Mouse (Mus musculus): ENCODE measurements around the gene Zscan18. TPM values are rescaled to one million over a fixed set of nuclear protein-coding genes. Genes with fewer than 3 reads are reported as not detected.
"Not testable (repeated sequence)": the region's sequence is repeated elsewhere in the genome, so short reads cannot be mapped to it uniquely, and the experiment has no call there.

The Zscan18 gene
- total and polyA plus RNA-seq, 2 experiments from 2014 or later = 2.6 to 6.3 TPM

DNA sequence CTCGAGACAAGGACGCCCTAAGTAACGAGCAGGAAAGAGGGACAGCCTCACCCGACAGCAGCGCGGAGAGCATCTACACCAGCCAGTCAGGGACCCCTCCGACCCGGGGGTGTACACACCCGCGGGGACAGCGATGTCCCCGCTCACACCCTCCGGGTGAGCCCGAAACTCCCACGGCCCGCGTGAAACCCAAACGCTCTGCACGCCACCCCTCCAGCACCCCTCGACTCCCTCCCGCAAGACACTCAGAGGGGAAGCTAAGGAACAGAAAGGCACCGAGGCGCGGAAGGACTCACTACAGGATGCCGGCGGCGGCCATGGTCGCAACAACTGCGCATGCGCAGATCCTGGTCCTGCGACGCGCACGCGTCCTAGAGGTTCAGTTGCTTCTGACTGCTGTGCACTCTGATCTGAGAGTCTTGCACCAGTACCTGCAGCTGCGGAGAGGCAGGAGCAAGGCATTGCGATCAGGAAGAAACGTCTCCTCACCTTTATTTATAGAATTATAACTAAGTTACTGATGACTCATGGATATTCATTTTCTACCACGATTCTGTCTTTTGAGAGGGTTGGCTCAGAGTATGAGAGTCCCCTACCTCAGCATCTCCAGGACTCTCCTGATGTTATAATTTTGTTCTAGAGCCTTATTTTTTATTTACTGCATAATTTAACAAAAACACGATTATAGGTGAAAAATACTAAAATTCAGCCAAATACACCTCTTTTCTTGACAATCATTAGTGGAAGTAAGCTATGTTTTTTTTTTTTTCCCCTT is 15.3 kb upstream of the Zscan18 start, which contains the start of gene Zfp329:
TSS of gene Zfp329 (minus strand) at position 338 of the 775 bp plus-strand sequence.
- TF ChIP-seq EP300 (IDR thresholded peaks at IDR 0.05; ENCODE audit: low read depth) = no peak
- TF ChIP-seq CTCF (IDR thresholded peaks at IDR 0.05; ENCODE audit: low read depth) = no peak

DNA sequence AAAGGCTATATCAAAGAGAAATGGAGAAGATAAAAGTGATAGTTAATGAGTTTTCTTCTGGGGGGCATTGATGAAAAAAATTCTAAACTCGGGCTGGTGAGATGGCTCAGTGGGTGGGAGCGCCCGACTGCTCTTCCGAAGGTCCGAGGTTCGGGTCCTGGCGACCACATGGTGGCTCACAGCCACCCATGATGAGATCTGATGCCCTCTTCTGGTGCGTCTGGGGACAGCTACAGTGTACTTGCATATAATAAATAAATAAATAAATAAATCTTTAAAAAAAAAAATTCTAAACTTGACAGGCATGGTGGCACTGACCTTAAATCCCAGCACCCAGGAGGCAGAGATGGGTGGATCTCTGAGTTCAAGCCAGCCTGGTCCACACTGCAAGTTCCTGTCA is 12.1 kb upstream of the Zscan18 start:
- H3K4me3 ChIP-seq (ENCODE audit: low read depth, low read length) = no peak overlapping the region
- TF ChIP-seq CTCF (IDR thresholded peaks at IDR 0.05; ENCODE audit: low read depth) = no peak
- no peak for TF ChIP-seq EP300 (IDR thresholded peaks at IDR 0.05; ENCODE audit: low read depth)
- ATAC-seq (ENCODE audit: insufficient read depth, low read depth) = no peak
- no peak overlapping the region for H3K27ac ChIP-seq (ENCODE audit: low read depth)
- no peak overlapping the region for H3K9ac ChIP-seq (replicated peaks; ENCODE audit: low read depth, low read length)
- WGBS = 99% methylated on average over 8 of the region's 8 CpGs
- H3K9me3 ChIP-seq (replicated peaks; ENCODE audit: control insufficient read depth, low read length) = peaks cover 29% of the 10 kb centered on the region
- H3K36me3 ChIP-seq (replicated peaks; ENCODE audit: control insufficient read depth, insufficient read depth, low read length) = peaks cover 37% of the 10 kb centered on the region
- no peak for DNase-seq (ENCODE audit: low spot score)
- no peaks in the 10 kb centered on the region for H3K27me3 ChIP-seq (ENCODE audit: control insufficient read depth, insufficient read depth, low read length)
- H3K4me1 ChIP-seq (ENCODE audit: control insufficient read depth, insufficient read depth) = peaks cover 8% of the 10 kb centered on the region
- H3K4me2 ChIP-seq (ENCODE audit: low read depth, low read length) = no peak overlapping the region

More for the DNA sequence above, 15.3 kb upstream of the Zscan18 start, which contains the start of gene Zfp329:
- H3K4me3 ChIP-seq (ENCODE audit: low read depth, low read length) = peak within 1 kb of the TSS; percentile 92
- peaks cover 15% of the 10 kb centered on the region for H3K9me3 ChIP-seq (replicated peaks; ENCODE audit: control insufficient read depth, low read length)
- peak; percentile 97 for ATAC-seq (ENCODE audit: insufficient read depth, low read depth)
- H3K4me2 ChIP-seq (ENCODE audit: low read depth, low read length) = peak within 1 kb of the TSS; percentile 76
- peaks cover 13% of the 10 kb centered on the region for H3K36me3 ChIP-seq (replicated peaks; ENCODE audit: control insufficient read depth, insufficient read depth, low read length)
- peak within 1 kb of the TSS; percentile 72 for H3K27ac ChIP-seq (ENCODE audit: low read depth)
- peak; percentile 91 for DNase-seq (ENCODE audit: low spot score)
- peak within 1 kb of the TSS; percentile 86 for H3K9ac ChIP-seq (replicated peaks; ENCODE audit: low read depth, low read length)
- no peaks in the 10 kb centered on the region for H3K27me3 ChIP-seq (ENCODE audit: control insufficient read depth, insufficient read depth, low read length)
- peaks cover 8% of the 10 kb centered on the region for H3K4me1 ChIP-seq (ENCODE audit: control insufficient read depth, insufficient read depth)
- WGBS = under 1% methylated on average over 40 of the region's 40 CpGs

DNA sequence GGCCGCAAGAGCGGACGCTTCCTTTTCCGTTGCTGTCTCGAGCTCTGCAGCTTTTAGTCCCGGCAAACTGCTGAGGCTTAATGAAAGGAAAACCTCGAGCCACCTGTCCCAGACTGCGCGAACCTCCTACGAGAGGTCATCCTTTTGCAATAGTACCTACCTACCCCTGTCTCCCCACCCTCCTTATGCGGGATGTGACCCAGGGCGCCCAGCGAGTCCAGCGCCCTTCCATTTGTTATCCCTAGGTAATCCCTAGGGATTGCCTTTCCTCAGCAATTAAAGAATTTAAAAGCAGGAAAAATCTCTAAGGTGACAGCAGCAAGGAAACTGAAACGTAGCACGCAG is 264 bp upstream of the Zscan18 start:
- DNase-seq (ENCODE audit: low spot score) = peak; percentile 22
- Histone ChIP-seq H3K9me3 (replicated peaks; ENCODE audit: control insufficient read depth, low read length) (0 out of 2 replicates have a peak, but pooled peaks cover 3% of the 10 kb centered on the region), H3K27me3 (ENCODE audit: control insufficient read depth, insufficient read depth, low read length) (no peaks in the 10 kb centered on the region), H3K4me3 (ENCODE audit: low read depth, low read length) (peak overlapping the region; percentile 60), H3K36me3 (replicated peaks; ENCODE audit: control insufficient read depth, insufficient read depth, low read length) (peaks cover 23% of the 10 kb centered on the region), H3K9ac (replicated peaks; ENCODE audit: low read depth, low read length) (peak overlapping the region; percentile 78), H3K4me2 (ENCODE audit: low read depth, low read length) (peak overlapping the region; percentile 92), H3K27ac (ENCODE audit: low read depth) (peak overlapping the region; percentile 56), H3K4me1 (ENCODE audit: control insufficient read depth, insufficient read depth) (peaks cover 6% of the 10 kb centered on the region; the same call in 1 of the 2 replicates)
- no peak for TF ChIP-seq CTCF (IDR thresholded peaks at IDR 0.05; ENCODE audit: low read depth)
- 0 out of 2 replicates have a peak, but pooled peaks have one; percentile 47 for TF ChIP-seq EP300 (IDR thresholded peaks at IDR 0.05; ENCODE audit: low read depth)
- ATAC-seq (ENCODE audit: insufficient read depth, low read depth) = no peak
- WGBS = under 1% methylated on average over 16 of the region's 16 CpGs

DNA sequence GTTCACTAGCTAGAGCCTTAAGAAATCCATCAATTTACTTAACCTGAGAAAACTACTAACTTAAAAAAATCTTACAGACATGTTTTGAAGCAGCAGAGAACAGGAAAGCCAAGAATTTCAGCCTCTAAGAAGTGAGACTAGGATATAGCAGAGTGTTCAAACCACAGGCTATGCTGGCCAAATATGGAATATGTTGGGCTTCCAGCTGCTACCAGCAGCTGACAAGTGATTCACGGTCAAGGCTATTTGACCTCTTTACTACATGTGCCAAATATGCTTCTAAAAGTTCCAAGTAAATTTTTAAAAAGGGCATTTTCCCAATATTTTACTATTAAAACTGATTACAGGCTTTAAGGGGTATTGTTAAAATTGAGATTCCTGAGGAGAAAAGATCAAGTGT is 3.9 kb downstream of the Zscan18 start:
- peak overlapping the region; percentile 52 for H3K27ac ChIP-seq (ENCODE audit: low read depth)
- 32% methylated on average over 1 of the region's 1 CpGs for WGBS
- ATAC-seq (ENCODE audit: insufficient read depth, low read depth) (no peak), DNase-seq (ENCODE audit: low spot score) (peak; percentile 27)
- peaks cover 12% of the 10 kb centered on the region for H3K9me3 ChIP-seq (replicated peaks; ENCODE audit: control insufficient read depth, low read length)
- peaks cover 7% of the 10 kb centered on the region; the same call in 1 of the 2 replicates for H3K36me3 ChIP-seq (replicated peaks; ENCODE audit: control insufficient read depth, insufficient read depth, low read length)
- H3K27me3 ChIP-seq (ENCODE audit: control insufficient read depth, insufficient read depth, low read length) = no peaks in the 10 kb centered on the region
- no peak overlapping the region for H3K9ac ChIP-seq (replicated peaks; ENCODE audit: low read depth, low read length)
- H3K4me3 ChIP-seq (ENCODE audit: low read depth, low read length) = no peak overlapping the region
- TF ChIP-seq CTCF (IDR thresholded peaks at IDR 0.05; ENCODE audit: low read depth) (no peak), EP300 (IDR thresholded peaks at IDR 0.05; ENCODE audit: low read depth) (no peak)
- H3K4me1 ChIP-seq (ENCODE audit: control insufficient read depth, insufficient read depth) = peaks cover 6% of the 10 kb centered on the region; the same call in 1 of the 2 replicates
- no peak overlapping the region for H3K4me2 ChIP-seq (ENCODE audit: low read depth, low read length)

DNA sequence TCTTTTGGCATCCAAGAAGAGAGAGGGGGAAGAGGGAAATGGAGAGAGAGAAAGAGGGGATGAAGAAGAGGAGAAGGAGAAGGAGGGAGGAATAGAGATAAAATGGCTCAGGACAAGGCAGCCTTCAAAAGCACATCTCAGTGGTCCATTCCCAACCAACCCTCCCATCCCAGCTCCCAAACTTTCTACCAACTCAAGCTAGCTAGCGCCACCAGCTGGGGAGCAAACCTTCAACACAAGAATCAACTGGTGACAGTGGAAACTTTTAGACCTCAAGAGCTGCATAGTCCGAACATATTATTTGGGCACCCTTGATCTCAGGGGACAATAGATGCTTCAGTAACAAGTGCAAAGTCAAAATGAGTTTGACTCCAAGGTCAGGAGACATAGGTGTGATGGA is 5.5 kb downstream of the Zscan18 start:
- Histone ChIP-seq H3K9me3 (replicated peaks; ENCODE audit: control insufficient read depth, low read length) (peaks cover 12% of the 10 kb centered on the region), H3K9ac (replicated peaks; ENCODE audit: low read depth, low read length) (no peak overlapping the region), H3K27me3 (ENCODE audit: control insufficient read depth, insufficient read depth, low read length) (no peaks in the 10 kb centered on the region), H3K4me3 (ENCODE audit: low read depth, low read length) (no peak overlapping the region), H3K27ac (ENCODE audit: low read depth) (no peak overlapping the region), H3K4me1 (ENCODE audit: control insufficient read depth, insufficient read depth) (no peaks in the 10 kb centered on the region), H3K36me3 (replicated peaks; ENCODE audit: control insufficient read depth, insufficient read depth, low read length) (peaks cover 7% of the 10 kb centered on the region; the same call in 1 of the 2 replicates), H3K4me2 (ENCODE audit: low read depth, low read length) (no peak overlapping the region)
- DNase-seq (ENCODE audit: low spot score) (no peak), ATAC-seq (ENCODE audit: insufficient read depth, low read depth) (no peak)
- TF ChIP-seq EP300 (IDR thresholded peaks at IDR 0.05; ENCODE audit: low read depth) (no peak), CTCF (IDR thresholded peaks at IDR 0.05; ENCODE audit: low read depth) (no peak)
- 87% methylated on average over 2 of the region's 2 CpGs for WGBS

DNA sequence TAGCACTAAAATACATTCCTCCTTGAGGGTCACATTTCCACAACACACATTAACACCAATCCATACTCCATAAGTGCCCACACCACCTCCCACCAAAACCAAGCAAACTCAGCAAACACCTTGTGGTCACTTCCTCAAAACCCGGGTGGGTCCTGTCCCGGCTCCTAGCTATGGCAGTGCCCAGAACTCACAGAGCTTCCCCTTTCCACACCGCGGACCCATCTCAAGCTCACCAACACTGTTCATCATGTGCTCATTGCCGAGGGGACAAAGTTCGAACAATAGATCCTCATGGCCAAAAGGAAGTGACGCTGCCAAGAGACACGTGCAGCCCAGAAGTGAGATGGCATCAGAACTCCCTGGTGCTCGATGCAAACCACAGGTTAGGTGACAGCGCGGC is 10.8 kb downstream of the Zscan18 start:
- WGBS = 88% methylated on average over 11 of the region's 11 CpGs
- not testable (repeated sequence) for H3K4me1 ChIP-seq (ENCODE audit: control insufficient read depth, insufficient read depth); ATAC-seq (ENCODE audit: insufficient read depth, low read depth); H3K4me3 ChIP-seq (ENCODE audit: low read depth, low read length); H3K36me3 ChIP-seq (replicated peaks; ENCODE audit: control insufficient read depth, insufficient read depth, low read length); H3K9ac ChIP-seq (replicated peaks; ENCODE audit: low read depth, low read length); H3K9me3 ChIP-seq (replicated peaks; ENCODE audit: control insufficient read depth, low read length); H3K27me3 ChIP-seq (ENCODE audit: control insufficient read depth, insufficient read depth, low read length); DNase-seq (ENCODE audit: low spot score); H3K27ac ChIP-seq (ENCODE audit: low read depth); H3K4me2 ChIP-seq (ENCODE audit: low read depth, low read length)
